Mouse (Mus musculus): ENCODE measurements around the gene Ushbp1.

DNA sequence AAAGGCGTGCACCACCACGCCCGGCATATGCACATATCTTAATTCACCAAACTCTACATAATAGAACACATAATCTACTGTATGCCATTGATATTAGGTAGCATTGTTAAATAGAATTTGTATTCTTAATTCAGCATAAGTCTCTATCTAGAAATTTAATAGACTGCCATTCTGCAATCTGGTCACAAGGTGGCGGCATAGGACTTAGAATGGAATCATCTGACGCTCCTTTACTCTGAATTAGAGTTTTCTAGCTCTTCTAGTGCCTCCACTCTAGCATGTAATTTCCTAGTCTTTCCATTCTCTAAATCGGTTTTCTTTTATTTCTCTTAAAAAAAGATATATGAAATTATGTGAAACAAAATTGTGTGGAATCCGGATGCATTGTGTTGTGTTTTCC, 45.8 kb upstream of the Ushbp1 start:
- peak; percentile 74 for TF ChIP-seq CTCF (IDR thresholded peaks at IDR 0.05; ENCODE audit: low read depth)
- no peak for TF ChIP-seq EP300 (IDR thresholded peaks at IDR 0.05; ENCODE audit: low read depth)

Measured in liver, embryonic 14.5 days (tissue).